Mouse (Mus musculus) c-Kit-positive CD71-positive TER-119-negative erythroid progenitor cells, embryonic 14.5 days (primary cell): Measurements from ENCODE around the gene Cryba4.

Experiments used
- DNase-seq: peaks from one replicate; pipeline ENCODE4 v3.0.0-alpha.2; 2013; ENCODE audit warnings: low read depth

Cryba4 gene

DNA sequence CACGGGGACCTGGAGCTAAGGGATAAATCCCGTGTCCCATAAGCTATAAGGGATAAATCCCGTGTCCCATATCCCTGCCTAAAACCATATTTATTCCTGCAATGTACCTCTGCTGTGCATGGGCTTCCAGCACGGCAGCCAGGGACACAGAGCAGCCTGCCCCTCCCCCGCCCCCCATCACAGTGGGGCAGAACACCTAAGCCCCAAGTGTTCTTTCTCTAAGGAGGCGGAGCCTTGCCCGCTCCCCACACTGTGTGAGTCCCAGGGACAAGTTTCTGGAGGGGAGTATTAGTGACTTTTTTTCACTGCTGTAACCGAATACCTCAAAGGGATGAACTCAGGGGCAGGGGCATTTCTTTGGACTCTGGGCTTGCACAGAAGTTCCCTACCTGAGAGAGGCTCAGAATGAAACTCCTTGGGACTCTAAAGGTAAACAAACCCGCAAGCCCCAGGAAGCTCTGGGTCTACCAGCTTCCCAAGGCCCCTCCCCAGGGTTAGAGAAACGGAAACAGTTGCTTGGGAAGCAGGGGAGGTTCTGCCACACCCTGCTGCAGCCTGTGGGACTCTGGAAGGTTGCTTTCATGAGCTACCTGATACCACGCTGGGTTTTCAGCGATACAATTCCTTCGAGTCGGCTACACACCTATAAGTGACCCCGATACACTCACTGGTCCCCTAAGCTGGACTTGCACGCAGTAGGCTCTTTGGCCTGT is 45.6 kb downstream of the Cryba4 start:
- no peak for DNase-seq

DNA sequence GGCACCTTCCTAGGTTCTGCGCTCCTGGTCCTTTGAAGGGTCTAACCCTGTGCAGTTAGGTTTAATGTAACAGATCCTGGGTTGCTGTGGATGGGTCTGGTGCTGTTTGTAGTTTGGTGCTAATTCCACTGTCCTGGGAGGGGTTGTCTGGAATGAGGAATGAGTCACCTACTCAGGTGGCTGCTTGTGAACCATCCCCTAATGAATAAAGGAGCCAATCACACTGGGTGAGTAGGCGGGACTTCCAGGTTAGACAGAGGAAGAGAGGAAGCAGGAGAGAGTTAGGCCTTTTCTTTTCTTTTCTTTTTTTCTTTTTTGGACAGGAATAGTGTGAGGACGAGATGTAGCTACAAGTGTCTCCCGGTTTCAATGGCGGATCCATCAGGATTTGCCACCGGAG is 52.7 kb downstream of the Cryba4 start:
- DNase-seq, result no peak
